In the genomic region with DNA sequence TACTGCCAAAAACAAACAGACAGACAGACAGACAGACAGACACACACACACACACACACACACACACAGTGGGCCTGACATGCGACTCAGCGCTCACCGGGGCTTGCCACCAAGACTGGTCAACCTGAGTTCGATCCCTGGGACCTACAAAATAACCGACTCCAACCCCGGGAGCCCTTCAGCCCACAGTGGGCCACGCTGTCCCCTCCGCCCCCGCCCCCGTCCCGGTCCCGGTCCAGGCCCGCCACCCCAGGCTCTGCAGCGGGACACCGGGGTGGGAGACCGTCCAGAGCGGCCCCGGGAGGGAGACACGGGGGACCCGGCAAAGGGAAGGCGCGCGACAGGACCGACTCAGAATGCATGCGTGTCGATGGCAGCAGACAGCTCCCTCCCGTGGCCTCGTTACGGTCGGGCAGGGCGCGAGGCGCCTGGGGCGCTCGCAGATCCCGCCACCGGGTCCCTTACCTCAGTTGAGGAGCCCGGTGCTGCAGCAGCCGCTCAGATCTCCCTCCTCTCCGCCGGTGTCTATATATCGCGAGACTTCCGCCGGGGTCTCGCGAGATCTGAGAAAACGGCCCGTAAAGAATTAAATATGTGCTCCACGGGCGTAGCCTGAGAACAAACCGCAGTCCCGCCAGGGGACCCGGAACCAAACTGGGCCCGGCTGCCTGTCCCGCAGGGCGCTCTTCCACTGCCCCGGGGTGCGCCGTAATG, we compare ENCODE assay signal across 8 mouse cellular contexts. TPM values are rescaled to one million over a fixed set of nuclear protein-coding genes. Genes with fewer than 3 reads are reported as not detected.
DNase-seq lines count a peak whose midpoint lies in the region; ATAC-seq lines count a peak whose summit lies in the region.

A gene (minus strand): TSS at position 511 of the 714 bp plus-strand sequence.
A gene (plus strand): TSS at position 615 of the 714 bp plus-strand sequence.

- H3K9me3 ChIP-seq in forebrain, embryonic 14.5 days (replicated peaks; ENCODE audit: control insufficient read depth, low read length): no peaks in the 10 kb centered on the region
- H3K9me3 ChIP-seq in neural tube, embryonic 15.5 days (replicated peaks): no peaks in the 10 kb centered on the region

- H3K4me2 ChIP-seq in forebrain, embryonic 14.5 days (ENCODE audit: low read length): peak within 1 kb of the TSS; percentile 74
- H3K4me2 ChIP-seq in neural tube, embryonic 15.5 days: peak within 1 kb of the TSS; percentile 85

- no peaks in the 10 kb centered on the region for H3K27me3 ChIP-seq in forebrain, embryonic 14.5 days (replicated peaks; ENCODE audit: control insufficient read depth, insufficient read depth, low read length)
- H3K27me3 ChIP-seq in neural tube, embryonic 15.5 days (replicated peaks): no peaks in the 10 kb centered on the region

- peak; percentile 97 for ATAC-seq in forebrain, embryonic 14.5 days
- ATAC-seq in neural tube, embryonic 15.5 days (ENCODE audit: low FRiP score): peak; percentile 92

- H3K4me3 ChIP-seq in forebrain, embryonic 14.5 days (ENCODE audit: low read depth, low read length): peak within 1 kb of the TSS; percentile 60
- peak within 1 kb of the TSS; percentile 81 for H3K4me3 ChIP-seq in neural tube, embryonic 15.5 days (replicated peaks)

- WGBS in forebrain, embryonic 14.5 days: under 1% methylated on average over 55 of the region's 60 CpGs
- WGBS in neural tube, embryonic 15.5 days: under 1% methylated on average over 60 of the region's 60 CpGs

- H3K36me3 ChIP-seq in forebrain, embryonic 14.5 days (ENCODE audit: control insufficient read depth, insufficient read depth, low read length): 0 out of 2 replicates have a peak, but pooled peaks cover 5% of the 10 kb centered on the region
- peaks cover 4% of the 10 kb centered on the region; the same call in 1 of the 2 replicates for H3K36me3 ChIP-seq in neural tube, embryonic 15.5 days

- peak within 1 kb of the TSS; percentile 61 for H3K27ac ChIP-seq in forebrain, embryonic 14.5 days (ENCODE audit: low read depth, low read length)
- peak within 1 kb of the TSS; percentile 72 for H3K27ac ChIP-seq in neural tube, embryonic 15.5 days (replicated peaks)

- H3K4me1 ChIP-seq in forebrain, embryonic 14.5 days (ENCODE audit: control insufficient read depth, insufficient read depth, low read length): peaks cover 8% of the 10 kb centered on the region
- peaks cover 27% of the 10 kb centered on the region for H3K4me1 ChIP-seq in neural tube, embryonic 15.5 days

- peak; percentile 96 for DNase-seq in ES-CJ7 (ENCODE audit: low read depth, low spot score)
- peak; percentile 89 for DNase-seq in cerebellum, adult 11 months
- DNase-seq in forebrain, embryonic 14.5 days (ENCODE audit: low spot score): peak; percentile 98
- peak; percentile 93 to 94 for DNase-seq in heart, postnatal 14 days
- peak; percentile 93 for DNase-seq in layer of hippocampus, adult 11-12 months (ENCODE audit: low spot score)
- peak; percentile 96 to 97 for DNase-seq in lung, adult 18-20 months
- peak; percentile 94 for DNase-seq in testis, postnatal 14 days (ENCODE audit: low spot score)

- intact Hi-C loops in heart, postnatal 14 days (cut with DNase I): no loop called here

- H3K9ac ChIP-seq in forebrain, embryonic 14.5 days (ENCODE audit: low read length): peak within 1 kb of the TSS; percentile 99
- H3K9ac ChIP-seq in neural tube, embryonic 15.5 days (replicated peaks): peak within 1 kb of the TSS; percentile 97

RNA-seq across cellular contexts. Expression of the first gene that starts in this region (rescaled TPM):
- polyA plus RNA-seq in forebrain, embryonic 14.5 days (2014; fragmentation: Nextera tagmentation; extraction: Ambion mirVana): 29.2 and 32.4 TPM in 2 replicates
- 10 to 100 TPM; 14.7 to 14.8 TPM for total RNA-seq in heart, postnatal 14 days (2021)
- polyA plus RNA-seq in neural tube, embryonic 15.5 days (2015; fragmentation: Nextera tagmentation; extraction: Ambion mirVana): 29.6 and 34.3 TPM in 2 replicates

RNA-seq across cellular contexts. Expression of the second gene that starts in this region (rescaled TPM):
- polyA plus RNA-seq in forebrain, embryonic 14.5 days (2014; fragmentation: Nextera tagmentation; extraction: Ambion mirVana): 18.3 and 24.5 TPM in 2 replicates
- total RNA-seq in heart, postnatal 14 days (2021): 10 to 100 TPM in 1 of 2 experiments, 1 to 10 TPM in 1; 10.0 to 12.2 TPM
- polyA plus RNA-seq in neural tube, embryonic 15.5 days (2015; fragmentation: Nextera tagmentation; extraction: Ambion mirVana): 29.3 and 35.7 TPM in 2 replicates

Comparison
In these comparisons a context has a peak if more than half of its experiments do, and no peak if none do; other contexts are left out.
1. Peak in every context shown above with its lines: DNase-seq, ATAC-seq, H3K4me3 ChIP-seq and H3K27ac ChIP-seq.